Mouse (Mus musculus) bone marrow macrophage, adult 2 months (primary cell): Measurements from ENCODE around the gene Ssna1.

ENCODE experiments used
- CTCF ChIP-seq: IDR thresholded peaks from 2 replicates; pipeline ENCODE4 v1.5.1; 2012; ENCODE audit warnings: low read depth, mild to moderate bottlenecking, low read length, moderate library complexity
- POLR2A ChIP-seq: IDR thresholded peaks from 2 replicates; pipeline ENCODE4 v1.6.1; 2012; ENCODE audit warnings: mild to moderate bottlenecking, low read depth, low read length, borderline replicate concordance

DNA sequence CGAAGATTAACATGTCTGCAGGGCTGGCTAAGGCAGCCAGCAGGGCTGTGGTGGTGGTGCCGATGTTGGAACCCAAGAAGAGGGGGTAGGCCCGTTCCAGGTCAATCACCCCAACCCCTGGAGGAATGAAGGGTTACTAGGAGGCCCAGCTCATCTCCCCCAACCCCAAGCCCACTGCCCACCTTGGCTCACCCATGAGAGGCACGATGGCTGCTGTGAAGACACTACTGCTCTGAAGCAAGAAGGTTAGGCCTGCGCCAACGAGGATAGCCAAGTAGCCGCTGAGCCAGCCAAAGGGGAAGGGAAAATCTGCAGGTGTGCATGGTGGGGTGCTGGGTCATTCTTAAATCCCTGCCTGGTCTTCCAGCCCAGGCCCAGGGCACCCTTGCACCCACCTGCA, 41.7 kb downstream of the Ssna1 start:
- TF ChIP-seq CTCF (no peak), POLR2A (no peak)
